Mouse (Mus musculus) liver, embryonic 14.5 days (tissue): ENCODE data around the gene Vps13d.

Source experiments
- CTCF ChIP-seq: IDR thresholded peaks from 2 replicates; pipeline ENCODE4 v1.5.1; 2016; ENCODE audit warnings: antibody characterized with exemption, low read depth, control low read depth
- EP300 ChIP-seq: IDR thresholded peaks from 2 replicates; pipeline ENCODE4 v1.6.1; 2016; ENCODE audit warnings: antibody characterized with exemption, low read depth

DNA sequence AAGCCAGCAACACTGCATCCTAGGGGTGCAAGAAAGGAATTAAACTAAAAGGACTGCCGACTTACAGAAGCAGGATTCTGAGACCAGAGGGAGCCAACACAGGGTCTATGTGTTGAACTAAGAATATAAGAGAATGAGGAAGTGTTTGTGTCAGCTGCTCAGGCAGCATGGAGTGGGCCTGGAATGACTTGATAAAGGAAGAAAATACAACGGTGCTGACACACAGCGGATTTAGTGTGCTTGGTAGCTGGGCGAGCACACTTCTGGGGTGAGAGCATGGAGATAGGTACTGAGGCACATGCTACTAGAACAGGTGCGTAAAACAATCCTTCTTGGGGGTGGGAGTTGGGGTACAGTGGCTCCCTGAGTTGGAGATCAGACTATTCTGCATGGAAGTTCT, 51.3 kb downstream of the Vps13d start:
- TF ChIP-seq CTCF (no peak), EP300 (no peak)
